Mouse (Mus musculus): ENCODE measurements around the gene Pcif1. TPM values are rescaled to one million over a fixed set of nuclear protein-coding genes. Genes with fewer than 3 reads are reported as not detected.
A peak's percentile ranks its signal among the peaks of the same experiment; 100 is the strongest.

Gene Pcif1
- total RNA-seq, 2 experiments from 2014 or later, result 33.4 to 47.1 TPM

GRCm38 (mm10) chr2:164916820-164917219, 37.7 kb downstream of the Pcif1 start:
- peak; percentile 63 for ATAC-seq (ENCODE audit: poor library complexity, severe bottlenecking)

DNA sequence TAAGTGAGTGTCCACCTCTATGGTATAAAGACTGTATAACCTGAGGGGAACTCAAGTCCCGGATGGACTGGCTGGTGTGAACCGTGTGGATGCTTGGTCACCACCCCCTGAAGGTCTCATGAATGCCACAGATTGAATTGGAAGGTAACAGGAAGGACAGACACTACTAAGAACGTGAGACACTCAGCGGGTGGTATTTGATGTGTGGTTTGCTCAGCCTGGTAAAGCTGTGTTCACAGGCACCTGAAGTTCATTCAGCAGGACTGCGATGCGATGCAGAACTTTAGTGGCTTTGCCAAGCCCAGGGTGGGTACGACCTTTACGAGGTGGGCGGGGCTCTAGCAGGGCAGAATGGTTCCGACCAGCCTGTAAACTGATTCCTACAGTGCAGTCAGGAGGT, 38.3 kb downstream of the Pcif1 start:
- ATAC-seq (ENCODE audit: poor library complexity, severe bottlenecking), result no peak

DNA sequence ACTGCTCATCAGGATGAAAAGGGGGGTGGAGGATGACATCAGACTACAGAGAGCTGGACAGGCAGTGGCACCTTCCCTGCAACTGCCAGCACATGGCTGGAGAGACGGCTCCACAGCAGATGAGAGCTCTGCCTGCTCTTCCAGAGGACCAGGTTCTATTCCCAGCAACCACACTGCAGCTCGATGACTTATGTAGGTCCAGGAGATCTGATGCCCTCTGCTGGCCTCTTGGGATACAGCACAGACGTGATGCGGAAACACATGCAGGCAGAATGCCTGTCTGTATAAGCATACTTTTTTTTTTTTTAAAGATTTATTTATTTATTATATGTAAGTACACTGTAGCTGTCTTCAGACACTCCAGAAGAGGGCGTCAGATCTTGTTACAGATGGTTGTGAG, 39.2 kb downstream of the Pcif1 start:
- peak; percentile 26; the same call in 1 of the 2 replicates for ATAC-seq (ENCODE audit: poor library complexity, severe bottlenecking)

DNA sequence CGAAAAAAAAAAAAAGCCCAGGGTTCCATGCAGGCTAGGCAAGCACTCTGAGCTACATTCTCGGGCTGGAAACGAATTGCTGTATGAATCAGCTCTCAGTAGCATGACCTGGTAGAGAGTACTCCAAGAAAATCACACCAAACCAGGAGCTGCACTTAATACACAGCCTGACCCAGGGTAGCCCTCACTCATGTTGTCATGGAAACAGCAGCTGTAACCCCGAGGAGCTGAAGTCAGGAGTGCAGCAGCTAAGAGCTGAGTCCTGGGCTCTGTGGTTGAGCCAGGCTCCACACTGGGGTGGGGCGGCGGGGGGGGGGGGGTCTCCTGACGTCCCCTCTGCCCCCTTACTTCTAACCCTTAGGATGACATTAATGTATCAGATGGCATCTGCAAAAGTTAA, 42.9 kb downstream of the Pcif1 start:
- ATAC-seq (ENCODE audit: poor library complexity, severe bottlenecking), result no peak

GRCm38 (mm10) chr2:164923291-164923690, 44.2 kb downstream of the Pcif1 start:
- no peak for ATAC-seq (ENCODE audit: poor library complexity, severe bottlenecking)

- peak; percentile 100 for ATAC-seq (ENCODE audit: poor library complexity, severe bottlenecking)
Observed at GRCm38 (mm10) chr2:164924100-164924857, 45.2 kb downstream of the Pcif1 start.

DNA sequence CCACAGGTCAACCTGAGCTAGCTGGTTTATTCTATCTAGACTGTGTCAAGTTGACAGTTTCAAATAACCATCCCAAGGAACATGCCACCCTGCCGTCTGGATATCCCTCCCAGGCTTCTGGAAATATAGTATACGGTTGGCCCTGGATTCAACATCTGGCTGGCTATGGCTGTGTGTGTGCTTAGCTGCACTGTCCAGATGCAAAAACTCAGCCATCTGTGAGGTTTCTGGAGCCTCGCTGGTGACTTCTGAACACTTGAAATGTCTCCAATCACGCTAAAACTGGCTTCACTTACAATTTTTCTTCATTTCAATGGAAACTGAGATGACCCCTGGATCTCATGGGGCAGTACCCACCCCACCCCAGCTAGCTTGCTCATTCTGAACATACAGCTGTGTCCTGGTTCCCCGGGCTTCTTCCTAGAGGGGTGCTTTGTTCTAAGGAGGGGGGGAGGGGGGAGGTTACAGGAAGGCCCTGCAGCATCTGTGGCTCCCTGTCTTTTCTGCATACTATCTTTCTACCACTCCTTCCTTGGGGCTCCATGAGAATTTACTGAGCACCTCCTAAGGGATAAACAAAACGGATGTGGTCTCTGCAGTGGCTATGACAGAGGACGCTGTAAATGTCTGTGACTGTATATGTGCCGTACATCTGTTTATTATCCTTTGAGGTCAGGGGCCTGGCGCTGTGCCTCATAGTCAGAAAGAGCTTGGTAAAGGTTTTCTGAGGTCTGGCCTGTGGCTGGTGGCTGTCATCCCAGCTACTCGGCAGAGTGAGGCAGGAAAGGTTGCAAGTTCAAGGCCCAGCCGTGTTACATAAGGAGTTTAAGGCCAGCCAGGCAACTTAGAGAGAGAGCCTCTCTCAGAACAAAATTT, 51.8 kb downstream of the Pcif1 start:
- ATAC-seq (ENCODE audit: poor library complexity, severe bottlenecking), result no peak

DNA sequence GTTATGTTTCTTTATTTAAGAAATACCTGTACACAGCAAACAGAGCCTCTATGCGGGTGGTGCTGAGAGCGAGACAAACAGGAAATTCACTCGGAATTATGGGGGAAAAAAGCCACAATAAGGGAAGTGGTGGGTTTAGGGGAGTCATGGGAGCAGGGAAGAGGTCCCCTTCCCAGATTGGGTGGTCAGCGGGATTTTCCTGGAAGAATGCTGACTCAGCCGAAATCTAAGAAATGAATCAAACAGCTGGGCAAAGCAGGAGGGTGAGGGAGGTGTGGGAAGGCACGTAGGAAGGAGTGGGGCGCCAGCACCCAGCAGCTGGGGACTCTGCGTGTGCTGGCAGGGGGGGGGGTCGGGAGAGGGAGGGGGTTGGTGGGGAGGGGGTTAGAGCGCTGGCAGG, 54.4 kb downstream of the Pcif1 start:
- no peak for ATAC-seq (ENCODE audit: poor library complexity, severe bottlenecking)

DNA sequence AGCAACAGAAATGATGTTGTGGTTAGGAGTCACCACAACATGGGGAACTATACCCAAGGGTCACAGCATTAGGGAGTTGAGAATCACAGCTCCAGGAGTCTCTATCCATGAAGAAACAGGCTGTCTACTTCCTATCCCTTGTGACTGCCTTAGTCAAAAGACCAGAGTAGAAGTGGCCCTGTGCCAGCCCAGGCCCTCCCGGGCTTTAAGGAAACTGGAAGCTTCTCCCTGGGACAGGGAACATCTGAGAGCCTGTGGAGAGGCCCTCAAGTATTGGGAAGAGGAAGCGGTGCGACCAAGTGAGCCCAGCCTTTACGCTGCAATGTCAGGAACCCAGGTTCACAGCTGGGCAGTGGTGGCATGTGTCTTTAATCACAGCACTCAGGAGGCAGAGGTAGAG, 56.9 kb downstream of the Pcif1 start:
- peak; percentile 20; the same call in 1 of the 2 replicates for ATAC-seq (ENCODE audit: poor library complexity, severe bottlenecking)

DNA sequence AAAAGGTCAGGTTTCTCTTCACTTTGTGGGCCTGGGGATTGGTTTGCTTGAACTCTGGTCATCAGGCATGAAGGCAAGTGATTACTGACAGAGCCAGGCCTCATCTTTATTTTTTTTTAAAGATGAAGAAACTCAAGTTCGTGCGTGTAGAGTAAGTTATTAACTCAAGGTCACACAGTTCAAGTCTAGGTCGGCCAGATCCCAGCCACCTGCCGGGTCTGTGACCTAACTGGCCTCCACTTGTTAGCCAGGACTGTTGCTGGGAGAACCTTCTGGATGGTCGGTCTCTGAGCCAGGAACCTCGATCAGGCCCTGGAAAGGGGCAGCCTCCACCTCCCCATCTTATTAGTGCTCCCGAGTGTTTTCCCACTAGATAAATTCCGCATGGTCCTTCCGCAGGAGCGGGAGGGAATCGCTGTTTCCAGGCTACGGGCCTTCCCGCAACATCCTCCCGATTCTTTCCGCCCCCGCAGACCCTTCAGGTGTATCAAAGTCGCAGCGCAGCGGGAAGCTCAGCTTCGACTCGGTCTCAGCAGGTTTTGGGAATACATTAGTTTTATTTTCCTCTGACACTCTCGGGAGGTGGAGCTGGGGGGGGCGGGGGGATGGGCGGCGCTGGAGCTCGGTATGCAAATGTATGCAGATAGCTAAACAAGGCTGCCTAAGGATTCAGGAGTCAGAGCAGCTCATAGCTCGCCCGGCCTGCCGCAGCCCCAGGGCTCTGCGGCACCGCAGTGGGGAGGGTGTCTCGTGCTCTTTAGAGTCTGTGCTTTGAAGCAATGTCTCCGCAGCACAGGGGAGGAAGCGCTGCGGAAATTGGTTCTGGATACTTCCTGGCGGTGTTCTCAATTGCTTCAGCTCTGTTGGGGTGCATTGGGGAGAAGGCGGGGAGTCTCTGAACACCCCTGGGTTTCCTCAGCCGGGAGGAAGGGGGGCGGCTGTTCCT, 59.3 kb downstream of the Pcif1 start:
- ATAC-seq (ENCODE audit: poor library complexity, severe bottlenecking), result peak; percentile 43

GRCm38 (mm10) chr2:164939106-164939505, 60.0 kb downstream of the Pcif1 start:
- ATAC-seq (ENCODE audit: poor library complexity, severe bottlenecking), result no peak

- no peak for ATAC-seq (ENCODE audit: poor library complexity, severe bottlenecking)
Observed at GRCm38 (mm10) chr2:164940140-164940830, 61.2 kb downstream of the Pcif1 start, which contains the start of gene Mmp9. TSS of gene Mmp9 (plus strand) at chr2:164940780.

- ATAC-seq (ENCODE audit: poor library complexity, severe bottlenecking), result peak; percentile 78
Observed at GRCm38 (mm10) chr2:164942692-164943290, 63.7 kb downstream of the Pcif1 start.

Other genes starting within 250 kb of the Pcif1 start
- gene Wfdc16, start 240.5 kb upstream of the Pcif1 start, total RNA-seq (2015), result not detected in 2 replicates
- gene Wfdc16, start 240.5 kb upstream of the Pcif1 start, total RNA-seq (2017), result not detected in 2 replicates
- gene Wfdc10, start 223.3 kb upstream of the Pcif1 start, total RNA-seq (2015), result not detected in 2 replicates
- gene Wfdc10, start 223.3 kb upstream of the Pcif1 start, total RNA-seq (2017), result not detected in 2 replicates
- gene Wfdc9, start 222.7 kb upstream of the Pcif1 start, total RNA-seq (2015), result not detected in 2 replicates
- gene Wfdc9, start 222.7 kb upstream of the Pcif1 start, total RNA-seq (2017), result not detected in 2 replicates
- gene Wfdc11, start 205.2 kb upstream of the Pcif1 start, total RNA-seq (2015), result not detected in 2 replicates
- gene Wfdc11, start 205.2 kb upstream of the Pcif1 start, total RNA-seq (2017), result not detected in 2 replicates
- not detected in 2 replicates for gene Wfdc13, start 194.2 kb upstream of the Pcif1 start, total RNA-seq (2015)
- not detected in 2 replicates for gene Wfdc13, start 194.2 kb upstream of the Pcif1 start, total RNA-seq (2017)
- not detected in 2 replicates for gene Spint4, start 180.8 kb upstream of the Pcif1 start, total RNA-seq (2015)
- gene Spint4, start 180.8 kb upstream of the Pcif1 start, total RNA-seq (2017), result not detected in 2 replicates
- not detected in 2 replicates for gene Spint5, start 164.0 kb upstream of the Pcif1 start, total RNA-seq (2015)
- gene Spint5, start 164.0 kb upstream of the Pcif1 start, total RNA-seq (2017), result not detected in 2 replicates
- 1.0 TPM in 1 of 2 replicates, not detected in the other for gene Wfdc3, start 133.4 kb upstream of the Pcif1 start, total RNA-seq (2015)
- gene Wfdc3, start 133.4 kb upstream of the Pcif1 start, total RNA-seq (2017), result not detected in 2 replicates
- gene Dnttip1, start 133.3 kb upstream of the Pcif1 start, total RNA-seq (2015), result 27.3 and 28.5 TPM in 2 replicates
- 18.5 and 27.0 TPM in 2 replicates for gene Dnttip1, start 133.3 kb upstream of the Pcif1 start, total RNA-seq (2017)
- gene Ube2c, start 109.4 kb upstream of the Pcif1 start, total RNA-seq (2015), result 330 and 340 TPM in 2 replicates
- gene Ube2c, start 109.4 kb upstream of the Pcif1 start, total RNA-seq (2017), result 228 and 247 TPM in 2 replicates
- not detected in 2 replicates for gene Tnnc2, start 99.3 kb upstream of the Pcif1 start, total RNA-seq (2015)
- not detected in 2 replicates for gene Tnnc2, start 99.3 kb upstream of the Pcif1 start, total RNA-seq (2017)
- 5.2 and 5.5 TPM in 2 replicates for gene Snx21, start 93.5 kb upstream of the Pcif1 start, total RNA-seq (2015)
- gene Snx21, start 93.5 kb upstream of the Pcif1 start, total RNA-seq (2017), result 3.2 and 5.0 TPM in 2 replicates
- gene Acot8, start 74.4 kb upstream of the Pcif1 start, total RNA-seq (2015), result 20.4 and 20.8 TPM in 2 replicates
- gene Acot8, start 74.4 kb upstream of the Pcif1 start, total RNA-seq (2017), result 28.8 and 28.9 TPM in 2 replicates
- 2.3 and 3.4 TPM in 2 replicates for gene Zswim3, start 74.2 kb upstream of the Pcif1 start, total RNA-seq (2015)
- gene Zswim3, start 74.2 kb upstream of the Pcif1 start, total RNA-seq (2017), result 1.7 and 3.4 TPM in 2 replicates
- 5.7 and 6.4 TPM in 2 replicates for gene Zswim1, start 56.6 kb upstream of the Pcif1 start, total RNA-seq (2015)
- 2.9 TPM in 2 replicates for gene Zswim1, start 56.6 kb upstream of the Pcif1 start, total RNA-seq (2017)
- not detected in 2 replicates for gene Spata25, start 50.8 kb upstream of the Pcif1 start, total RNA-seq (2015)
- gene Spata25, start 50.8 kb upstream of the Pcif1 start, total RNA-seq (2017), result not detected in 2 replicates
- 192 and 200 TPM in 2 replicates for gene Ctsa, start 46.4 kb upstream of the Pcif1 start, total RNA-seq (2015)
- 224 and 228 TPM in 2 replicates for gene Ctsa, start 46.4 kb upstream of the Pcif1 start, total RNA-seq (2017)
- gene Neurl2, start 45.8 kb upstream of the Pcif1 start, total RNA-seq (2015), result 2.7 and 3.4 TPM in 2 replicates
- 1.6 and 1.8 TPM in 2 replicates for gene Neurl2, start 45.8 kb upstream of the Pcif1 start, total RNA-seq (2017)
- gene Pltp, start 21.6 kb upstream of the Pcif1 start, total RNA-seq (2015), result 3.8 and 7.1 TPM in 2 replicates
- gene Pltp, start 21.6 kb upstream of the Pcif1 start, total RNA-seq (2017), result 1.8 and 3.6 TPM in 2 replicates
- gene Zfp335, start 32.5 kb downstream of the Pcif1 start, total RNA-seq (2015), result 15.6 and 16.1 TPM in 2 replicates
- 9.4 and 10.0 TPM in 2 replicates for gene Zfp335, start 32.5 kb downstream of the Pcif1 start, total RNA-seq (2017)
- 326 and 367 TPM in 2 replicates for gene Mmp9, start 61.5 kb downstream of the Pcif1 start, total RNA-seq (2015)
- 217 and 317 TPM in 2 replicates for gene Mmp9, start 61.5 kb downstream of the Pcif1 start, total RNA-seq (2017)
- gene Slc12a5, start 81.5 kb downstream of the Pcif1 start, total RNA-seq (2015), result 0.91 and 1.3 TPM in 2 replicates
- 0.48 and 0.89 TPM in 2 replicates for gene Slc12a5, start 81.5 kb downstream of the Pcif1 start, total RNA-seq (2017)
- gene Ncoa5, start 155.6 kb downstream of the Pcif1 start, total RNA-seq (2015), result 9.3 and 9.8 TPM in 2 replicates
- gene Ncoa5, start 155.6 kb downstream of the Pcif1 start, total RNA-seq (2017), result 15.6 and 26.8 TPM in 2 replicates
- 12.9 and 17.0 TPM in 2 replicates for gene Cd40, start 176.3 kb downstream of the Pcif1 start, total RNA-seq (2015)
- 21.7 and 22.5 TPM in 2 replicates for gene Cd40, start 176.3 kb downstream of the Pcif1 start, total RNA-seq (2017)
- gene 1700025C18Rik, start 211.4 kb downstream of the Pcif1 start, total RNA-seq (2015), result not detected in 2 replicates
- not detected in 2 replicates for gene 1700025C18Rik, start 211.4 kb downstream of the Pcif1 start, total RNA-seq (2017)

All from megakaryocyte, adult 5-6 weeks (primary cell).